Mouse (Mus musculus) MEL (cell line): ENCODE data around the gene Ube2g1. TPM values are rescaled to one million over a fixed set of nuclear protein-coding genes. Genes with fewer than 3 reads are reported as not detected.

Experiments used
- DNase-seq: peaks from one replicate; pipeline ENCODE4 v3.0.0; 2011; ENCODE audit warnings: low read depth, low spot score
- H3K27ac ChIP-seq: 2 replicates; pipeline ENCODE4 v1.5.1; 2012; ENCODE audit warnings: low read depth, mild to moderate bottlenecking, control low read depth, low read length, moderate library complexity; ENCODE audit not compliant: control insufficient read depth
- H3K27me3 ChIP-seq, 2 experiments: fragments of 150-350 bp in 1 of 2; sonication (generic) in 1 of 2; 2 replicates each; pipeline ENCODE4 v1.6.1; 2012; ENCODE audit warnings: low read length in 2 of 2, mild to moderate bottlenecking in 2 of 2, improper control_type of control experiment in 1 of 2, moderate library complexity in 1 of 2; ENCODE audit not compliant: insufficient read depth in 2 of 2, control insufficient read depth in 1 of 2
- H3K36me3 ChIP-seq, 2 experiments: 2 replicates each; pipeline ENCODE4 v1.6.1; 2012 to 2014; ENCODE audit warnings: low read length in 2 of 2, improper control_type of control experiment in 1 of 2, inconsistent platforms in 1 of 2, mild to moderate bottlenecking in 1 of 2; ENCODE audit not compliant: insufficient read depth in 2 of 2, control insufficient read depth in 1 of 2
- H3K4me1 ChIP-seq, 2 experiments: fragments of 150-350 bp in 1 of 2; sonication (generic) in 1 of 2; 2 replicates each; pipeline ENCODE4 v1.6.1; 2012; ENCODE audit warnings: low read length in 2 of 2, improper control_type of control experiment in 1 of 2, mild to moderate bottlenecking in 1 of 2; ENCODE audit not compliant: insufficient read depth in 2 of 2, control insufficient read depth in 1 of 2
- H3K4me3 ChIP-seq, 2 experiments: fragments of 150-350 bp in 1 of 2; sonication (generic) in 1 of 2; 2 replicates each; pipeline ENCODE4 v1.5.1; 2012; ENCODE audit warnings: low read depth in 2 of 2, low read length in 2 of 2, mild to moderate bottlenecking in 2 of 2, moderate library complexity in 2 of 2, control low read depth in 1 of 2, improper control_type of control experiment in 1 of 2; ENCODE audit not compliant: control insufficient read depth in 1 of 2, insufficient read depth in 1 of 2
- H3K79me2 ChIP-seq: 2 replicates; pipeline ENCODE4 v1.6.1; 2012; ENCODE audit warnings: mild to moderate bottlenecking, low read length, moderate library complexity; ENCODE audit not compliant: control insufficient read depth, poor library complexity, insufficient read depth
- H3K9ac ChIP-seq: 2 replicates; pipeline ENCODE4 v1.6.1; 2012; ENCODE audit warnings: low read depth, mild to moderate bottlenecking, control low read depth, low read length, moderate library complexity; ENCODE audit not compliant: control insufficient read depth, poor library complexity, severe bottlenecking
- H3K9me3 ChIP-seq: fragments of 150-350 bp; sonication (generic); replicated peaks from 2 replicates; pipeline ENCODE4 v1.6.1; 2012; ENCODE audit warnings: mild to moderate bottlenecking, low read length, improper control_type of control experiment, moderate library complexity; ENCODE audit not compliant: insufficient read depth
- BHLHE40 ChIP-seq: IDR thresholded peaks from 2 replicates; pipeline ENCODE4 v1.6.1; 2012; ENCODE audit warnings: low read depth, mild to moderate bottlenecking, inconsistent platforms, low read length, improper control_type of control experiment, borderline replicate concordance
- CHD1 ChIP-seq: IDR thresholded peaks from 2 replicates; pipeline ENCODE4 v1.6.1; 2012; ENCODE audit warnings: low read depth, mild to moderate bottlenecking, inconsistent platforms, low read length, improper control_type of control experiment
- CHD2 ChIP-seq: IDR thresholded peaks from 2 replicates; pipeline ENCODE4 v1.6.1; 2011; ENCODE audit warnings: low read length, improper control_type of control experiment
- E2F4 ChIP-seq: IDR thresholded peaks from 2 replicates; pipeline ENCODE4 v1.6.1; 2011; ENCODE audit warnings: low read depth, low read length, improper control_type of control experiment, borderline replicate concordance
- ELF1 ChIP-seq: IDR thresholded peaks from 2 replicates; pipeline ENCODE4 v1.6.1; 2014; ENCODE audit warnings: low read depth, mild to moderate bottlenecking, inconsistent platforms, low read length, improper control_type of control experiment, moderate library complexity
- EP300 ChIP-seq, 2 experiments: IDR thresholded peaks; 2 replicates each; pipeline ENCODE4 v1.6.1; 2011; ENCODE audit warnings: improper control_type of control experiment in 2 of 2, low read length in 2 of 2, low read depth in 1 of 2, mild to moderate bottlenecking in 1 of 2
- ETS1 ChIP-seq: IDR thresholded peaks from 2 replicates; pipeline ENCODE4 v1.6.1; 2012; ENCODE audit warnings: low read depth, mild to moderate bottlenecking, inconsistent platforms, low read length, improper control_type of control experiment, moderate library complexity
- GABPA ChIP-seq: IDR thresholded peaks from 2 replicates; pipeline ENCODE4 v1.6.1; 2012; ENCODE audit warnings: low read depth, mild to moderate bottlenecking, inconsistent platforms, low read length, improper control_type of control experiment, moderate library complexity
- GATA1 ChIP-seq: IDR thresholded peaks from 2 replicates; pipeline ENCODE4 v1.6.1; 2011; ENCODE audit warnings: low read depth, low read length, improper control_type of control experiment
- HCFC1 ChIP-seq: IDR thresholded peaks from 2 replicates; pipeline ENCODE4 v1.6.1; 2012; ENCODE audit warnings: low read depth, mild to moderate bottlenecking, inconsistent platforms, low read length, improper control_type of control experiment, moderate library complexity
- JUND ChIP-seq: IDR thresholded peaks from 2 replicates; pipeline ENCODE4 v1.6.1; 2011; ENCODE audit warnings: low read depth, mild to moderate bottlenecking, improper control_type of control experiment, low read length
- KAT2A ChIP-seq: conservative IDR thresholded peaks from 2 replicates; pipeline ENCODE4 v1.6.1; 2012; ENCODE audit warnings: low read depth, low read length, improper control_type of control experiment, inconsistent platforms
- MAX ChIP-seq: IDR thresholded peaks from 2 replicates; pipeline ENCODE4 v1.6.1; 2011; ENCODE audit warnings: low read length, improper control_type of control experiment
- MAZ ChIP-seq: IDR thresholded peaks from 2 replicates; pipeline ENCODE4 v1.6.1; 2012; ENCODE audit warnings: low read depth, mild to moderate bottlenecking, inconsistent platforms, low read length, improper control_type of control experiment
- MXI1 ChIP-seq: IDR thresholded peaks from 2 replicates; pipeline ENCODE4 v1.6.1; 2011; ENCODE audit warnings: mild to moderate bottlenecking, low read depth, low read length, improper control_type of control experiment
- MYB ChIP-seq: IDR thresholded peaks from 2 replicates; pipeline ENCODE4 v1.6.1; 2011; ENCODE audit warnings: mild to moderate bottlenecking, low read depth, low read length, improper control_type of control experiment
- MYC ChIP-seq: IDR thresholded peaks from 2 replicates; pipeline ENCODE4 v1.6.1; 2011; ENCODE audit warnings: low read depth, mild to moderate bottlenecking, low read length, improper control_type of control experiment, moderate library complexity
- NELFE ChIP-seq: IDR thresholded peaks from 2 replicates; pipeline ENCODE4 v1.6.1; 2011; ENCODE audit warnings: low read depth, low read length, improper control_type of control experiment
- NRF1 ChIP-seq: IDR thresholded peaks from 2 replicates; pipeline ENCODE4 v1.6.1; 2014; ENCODE audit warnings: low read depth, mild to moderate bottlenecking, inconsistent platforms, low read length, improper control_type of control experiment, moderate library complexity; ENCODE audit not compliant: poor library complexity, insufficient read depth, severe bottlenecking
- POLR2A ChIP-seq, 2 experiments: IDR thresholded peaks; 2 replicates each; pipeline ENCODE4 v1.6.1; 2011 to 2012; ENCODE audit warnings: low read length in 2 of 2, mild to moderate bottlenecking in 2 of 2, control low read depth in 1 of 2, improper control_type of control experiment in 1 of 2, low read depth in 1 of 2, moderate library complexity in 1 of 2; ENCODE audit not compliant: control insufficient read depth in 1 of 2, insufficient read depth in 1 of 2, poor library complexity in 1 of 2
- POLR2AphosphoS2 ChIP-seq: IDR thresholded peaks from 2 replicates; pipeline ENCODE4 v1.6.1; 2011; ENCODE audit warnings: low read length, improper control_type of control experiment
- POLR2AphosphoS5 ChIP-seq: IDR thresholded peaks from 2 replicates; pipeline ENCODE4 v1.6.1; 2012; ENCODE audit warnings: low read depth, borderline replicate concordance, mild to moderate bottlenecking, inconsistent platforms, low read length, moderate library complexity, mixed read lengths
- RAD21 ChIP-seq: IDR thresholded peaks from 2 replicates; pipeline ENCODE4 v1.6.1; 2011; ENCODE audit warnings: mild to moderate bottlenecking, low read depth, low read length, improper control_type of control experiment
- RCOR1 ChIP-seq: IDR thresholded peaks from 2 replicates; pipeline ENCODE4 v1.6.1; 2012; ENCODE audit warnings: low read depth, mild to moderate bottlenecking, inconsistent platforms, low read length, improper control_type of control experiment
- SIN3A ChIP-seq: IDR thresholded peaks from 2 replicates; pipeline ENCODE4 v1.6.1; 2012; ENCODE audit warnings: low read length, improper control_type of control experiment, inconsistent platforms
- TAL1 ChIP-seq: IDR thresholded peaks from 2 replicates; pipeline ENCODE4 v1.6.1; 2012; ENCODE audit warnings: mild to moderate bottlenecking, inconsistent platforms, low read length, moderate library complexity, mixed read lengths
- TBP ChIP-seq: IDR thresholded peaks from 2 replicates; pipeline ENCODE4 v1.8.0; 2011; ENCODE audit warnings: low read depth, low read length, improper control_type of control experiment
- TCF12 ChIP-seq: IDR thresholded peaks from 2 replicates; pipeline ENCODE4 v1.6.1; 2014; ENCODE audit warnings: low read depth, mild to moderate bottlenecking, inconsistent platforms, low read length, improper control_type of control experiment, moderate library complexity
- UBTF ChIP-seq: IDR thresholded peaks from 2 replicates; pipeline ENCODE4 v1.6.1; 2012; ENCODE audit warnings: low read depth, mild to moderate bottlenecking, inconsistent platforms, low read length, improper control_type of control experiment, moderate library complexity, borderline replicate concordance; ENCODE audit not compliant: insufficient read depth
- USF1 ChIP-seq: IDR thresholded peaks from 2 replicates; pipeline ENCODE4 v1.6.1; 2014; ENCODE audit warnings: low read depth, mild to moderate bottlenecking, inconsistent platforms, low read length, improper control_type of control experiment, moderate library complexity
- ZC3H11A ChIP-seq: IDR thresholded peaks from 2 replicates; pipeline ENCODE4 v1.6.1; 2012; ENCODE audit warnings: low read depth, mild to moderate bottlenecking, inconsistent platforms, low read length, improper control_type of control experiment
- ZKSCAN1 ChIP-seq: IDR thresholded peaks from 2 replicates; pipeline ENCODE4 v1.6.1; 2012; ENCODE audit warnings: low read depth, mild to moderate bottlenecking, inconsistent platforms, low read length, improper control_type of control experiment, moderate library complexity
- ZMIZ1 ChIP-seq: IDR thresholded peaks from 2 replicates; pipeline ENCODE4 v1.6.1; 2012; ENCODE audit warnings: low read depth, mild to moderate bottlenecking, inconsistent platforms, low read length, improper control_type of control experiment, moderate library complexity
- ZNF384 ChIP-seq: IDR thresholded peaks from 2 replicates; pipeline ENCODE4 v1.6.1; 2012; ENCODE audit warnings: low read depth, mild to moderate bottlenecking, inconsistent platforms, low read length, improper control_type of control experiment
- polyA plus RNA-seq, 2 experiments: library from polyadenylated mRNA; stranded (reverse) in 1 of 2; unstranded in 1 of 2; fragments of >175 nt in 1 of 2; fragments of >200 nt in 1 of 2; gene quantifications; 2 replicates each; pipeline versions ENCODE4 v1.2.1 to v1.2.4; 2012; ENCODE audit warnings: low replicate concordance in 2 of 2, low read depth in 1 of 2; ENCODE audit not compliant: insufficient read length in 2 of 2, insufficient read depth in 1 of 2, missing spikeins in 1 of 2
- total RNA-seq: library from RNA; depleted of rRNA; stranded (reverse); fragments of 300-350 nt; gene quantifications from 2 replicates; pipeline ENCODE4 v1.2.3, GENCODE M21; 2012

Ube2g1 gene
- total and polyA plus RNA-seq, 3 experiments: 26.6 to 38.1 (median 38.0) TPM

- Histone ChIP-seq H3K4me3 (peak within 1 kb of the TSS; percentile 73 to 99), H3K9me3 (no peaks in the 10 kb centered on the region), H3K4me1 (peaks cover 34 to 45% of the 10 kb centered on the region in 2 experiments)
Measured at GRCm38 (mm10) chr11:72689551-72690510, 82.7 kb downstream of the Ube2g1 start, which contains the start of gene Ankfy1. Gene Ankfy1, plus strand, starts transcription at chr11:72690006.

GRCm38 (mm10) chr11:72692353-72692752, 85.3 kb downstream of the Ube2g1 start:
- Histone ChIP-seq H3K9me3 (no peaks in the 10 kb centered on the region), H3K79me2 (peaks cover 48% of the 10 kb centered on the region), H3K4me3 (no peak overlapping the region), H3K27ac (peak overlapping the region; percentile 44), H3K4me1 (peaks cover 45 to 61% of the 10 kb centered on the region in 2 experiments), H3K36me3 (peaks cover 2 to 77% of the 10 kb centered on the region in 2 experiments; a peak in 3 of 4 replicates), H3K27me3 (no peaks in the 10 kb centered on the region), H3K9ac (peak overlapping the region; percentile 5; the same call in 1 of the 2 replicates)
- TF ChIP-seq ZNF384 (no peak), KAT2A (no peak), ZMIZ1 (no peak), RCOR1 (peak; percentile 61), SIN3A (peak; percentile 62; the same call in 1 of the 2 replicates), EP300 (IDR thresholded peaks at IDR 0.05; ENCODE audit: low read depth in 1 of 2, low read length in 2 of 2) (peak in 1 of 2 experiments; percentile 55; a peak in 1 of 4 replicates), ELF1 (0 out of 2 replicates have a peak, but pooled peaks have one; percentile 12), TBP (peak; percentile 68), HCFC1 (0 out of 2 replicates have a peak, but pooled peaks have one; percentile 32)
- DNase-seq: peak; percentile 71

More at GRCm38 (mm10) chr11:72689551-72690510, 82.7 kb downstream of the Ube2g1 start, which contains the start of gene Ankfy1:
- Histone ChIP-seq H3K79me2 (peaks cover 38% of the 10 kb centered on the region), H3K27ac (peak within 1 kb of the TSS; percentile 84), H3K9ac (peak within 1 kb of the TSS; percentile 91), H3K27me3 (no peaks in the 10 kb centered on the region), H3K36me3 (peaks cover 0 to 70% of the 10 kb centered on the region in 2 experiments; a peak in 2 of 4 replicates)
- peak; percentile 99 for DNase-seq
- no peak for TF ChIP-seq GATA1
- no peak for TF ChIP-seq JUND
- TF ChIP-seq CHD2: peak; percentile 98
- TF ChIP-seq GABPA: no peak
- peak; percentile 97 for TF ChIP-seq NELFE
- peak; percentile 45 for TF ChIP-seq TCF12
- TF ChIP-seq KAT2A: no peak
- TF ChIP-seq HCFC1: peak; percentile 86
- 0 out of 2 replicates have a peak, but pooled peaks have one; percentile 20 for TF ChIP-seq UBTF
- no peak for TF ChIP-seq USF1
- peak; percentile 73 for TF ChIP-seq MAZ
- peak; percentile 89 to 97 for TF ChIP-seq POLR2A (IDR thresholded peaks at IDR 0.05; ENCODE audit: control insufficient read depth in 1 of 2, insufficient read depth in 1 of 2, low read depth in 1 of 2, low read length in 2 of 2, poor library complexity in 1 of 2)
- peak; percentile 53; the same call in 1 of the 2 replicates for TF ChIP-seq MAX
- peak; percentile 87 for TF ChIP-seq TBP
- 0 out of 2 replicates have a peak, but pooled peaks have one; percentile 43 for TF ChIP-seq ZKSCAN1
- no peak for TF ChIP-seq EP300 (IDR thresholded peaks at IDR 0.05; ENCODE audit: low read depth in 1 of 2, low read length in 2 of 2)
- TF ChIP-seq RAD21: no peak
- peak; percentile 45; the same call in 1 of the 2 replicates for TF ChIP-seq ETS1
- TF ChIP-seq POLR2AphosphoS2: peak; percentile 99
- peak; percentile 69; the same call in 1 of the 2 replicates for TF ChIP-seq POLR2AphosphoS5
- no peak for TF ChIP-seq NRF1
- TF ChIP-seq E2F4: no peak
- no peak for TF ChIP-seq MYB
- TF ChIP-seq MYC: peak; percentile 14; the same call in 1 of the 2 replicates
- TF ChIP-seq TAL1: no peak
- TF ChIP-seq ZMIZ1: peak; percentile 39
- no peak; the same call in 1 of the 2 replicates for TF ChIP-seq RCOR1
- TF ChIP-seq SIN3A: peak; percentile 87
- TF ChIP-seq ELF1: peak; percentile 74
- TF ChIP-seq MXI1: peak; percentile 85
- no peak for TF ChIP-seq CHD1
- peak; percentile 9; the same call in 1 of the 2 replicates for TF ChIP-seq ZC3H11A
- TF ChIP-seq BHLHE40: no peak
- TF ChIP-seq ZNF384: no peak
